Mouse (Mus musculus) splenic B cell, adult 2 months (primary cell): ENCODE measurements around the gene Opcml.

Experiments
- DNase-seq: peaks from one replicate; pipeline ENCODE4 v3.0.0-alpha.2; 2011; ENCODE audit warnings: low read depth, low spot score
- H3K27me3 ChIP-seq: 2 replicates; pipeline ENCODE4 v1.6.1; 2012; ENCODE audit warnings: mild to moderate bottlenecking, low read length, moderate library complexity, mixed read lengths; ENCODE audit not compliant: control insufficient read depth, poor library complexity, insufficient read depth, severe bottlenecking
- H3K36me3 ChIP-seq: 2 replicates; pipeline ENCODE4 v1.6.1; 2012; ENCODE audit warnings: mild to moderate bottlenecking, low read length, moderate library complexity, mixed read lengths; ENCODE audit not compliant: control insufficient read depth, poor library complexity, insufficient read depth, severe bottlenecking

Gene Opcml

DNA sequence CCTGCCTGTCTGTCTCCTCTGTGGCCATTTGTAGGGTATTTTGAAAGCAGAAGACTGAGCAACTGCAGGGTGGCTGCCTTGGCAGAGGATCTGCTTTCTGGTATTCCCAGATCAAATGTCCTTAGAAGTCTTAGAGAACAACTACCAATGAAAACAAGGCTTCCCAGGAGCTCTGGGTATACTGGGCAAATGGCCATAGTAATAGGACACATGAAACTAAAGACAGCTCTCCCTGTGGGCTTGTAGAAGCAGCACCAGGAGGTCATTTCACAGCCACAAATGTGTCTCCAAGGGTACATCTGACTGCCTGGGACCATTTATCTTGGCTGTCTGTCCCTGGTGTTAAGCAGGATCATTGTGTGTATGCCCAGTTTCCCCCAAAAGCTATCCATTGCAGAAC is 146.7 kb downstream of the Opcml start:
- H3K36me3 ChIP-seq, result no peaks in the 10 kb centered on the region
- DNase-seq, result no peak
- H3K27me3 ChIP-seq, result no peaks in the 10 kb centered on the region

DNA sequence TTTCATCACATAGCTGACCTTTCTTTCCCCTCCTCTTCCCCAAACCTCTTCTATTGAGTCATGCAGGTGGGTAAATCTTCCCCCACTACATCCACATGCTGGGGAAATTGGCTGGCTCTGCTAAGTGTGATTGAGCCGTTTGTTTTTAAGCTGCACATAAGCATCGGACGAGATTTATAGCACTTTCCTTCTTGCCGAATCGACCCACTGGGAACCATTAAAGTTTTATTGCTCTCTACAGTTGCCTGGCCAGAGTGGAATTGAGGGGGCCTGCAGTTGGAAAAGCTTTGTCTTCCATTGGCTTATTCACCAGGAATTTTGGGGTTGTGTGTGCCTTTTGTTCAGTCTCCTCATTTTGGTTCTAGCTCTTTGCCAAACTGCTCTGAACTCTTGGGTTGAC is 147.1 kb downstream of the Opcml start:
- no peaks in the 10 kb centered on the region for H3K27me3 ChIP-seq
- no peaks in the 10 kb centered on the region for H3K36me3 ChIP-seq
- DNase-seq, result no peak

DNA sequence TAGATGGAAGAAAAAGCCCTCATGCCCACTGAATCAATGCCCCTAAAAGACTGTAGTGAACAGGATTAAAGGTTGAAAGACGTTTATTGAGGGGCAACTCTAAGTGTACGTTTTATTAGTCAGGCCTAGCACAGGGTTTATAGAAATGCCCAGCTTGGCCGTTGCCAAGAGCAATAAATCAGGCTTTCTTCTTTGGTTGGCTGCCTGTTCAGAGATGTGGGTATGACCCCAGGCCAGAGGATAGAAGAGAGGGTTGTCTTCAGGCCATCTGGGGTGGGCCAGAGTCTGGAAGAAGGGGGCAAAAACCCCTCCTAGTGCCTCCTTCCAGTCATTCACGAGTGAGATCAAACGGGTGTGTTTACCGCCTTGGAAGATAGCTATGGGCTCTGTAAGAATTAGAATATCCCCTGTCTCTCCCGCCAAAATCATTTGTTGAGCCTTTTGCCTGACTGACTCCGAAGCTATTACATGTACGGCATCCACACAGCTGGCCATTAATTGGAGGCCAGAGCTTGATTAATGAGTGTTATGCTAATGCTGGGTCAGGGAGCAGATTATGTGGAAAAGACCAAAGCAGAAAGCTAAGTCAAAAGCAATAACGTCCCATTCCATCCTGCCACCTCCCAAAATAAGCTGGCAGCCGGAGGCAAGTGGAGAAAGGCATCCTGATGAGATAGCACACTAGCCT is 154.9 kb downstream of the Opcml start:
- Histone ChIP-seq H3K27me3 (no peaks in the 10 kb centered on the region), H3K36me3 (no peaks in the 10 kb centered on the region)
- no peak for DNase-seq

DNA sequence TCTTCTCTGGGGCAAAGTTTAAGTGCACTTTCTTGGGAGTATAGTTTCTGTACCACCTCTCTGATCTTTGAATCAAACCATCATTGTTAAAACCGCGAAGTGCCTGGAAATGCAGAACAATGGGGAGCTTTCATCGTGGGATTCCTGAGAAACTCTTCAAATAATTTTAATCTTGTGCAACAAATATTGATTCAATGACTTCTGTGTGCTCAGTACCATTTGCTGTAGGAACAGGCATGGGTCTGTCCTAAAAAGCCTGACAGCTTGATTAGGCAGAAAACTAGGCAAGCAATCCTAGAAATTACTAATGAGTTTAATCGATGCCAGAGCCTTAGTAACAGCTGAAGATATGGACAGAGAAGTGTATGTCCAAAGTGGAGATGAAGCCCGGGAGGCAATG is 160.5 kb downstream of the Opcml start:
- Histone ChIP-seq H3K36me3 (no peaks in the 10 kb centered on the region), H3K27me3 (no peaks in the 10 kb centered on the region)
- no peak for DNase-seq

DNA sequence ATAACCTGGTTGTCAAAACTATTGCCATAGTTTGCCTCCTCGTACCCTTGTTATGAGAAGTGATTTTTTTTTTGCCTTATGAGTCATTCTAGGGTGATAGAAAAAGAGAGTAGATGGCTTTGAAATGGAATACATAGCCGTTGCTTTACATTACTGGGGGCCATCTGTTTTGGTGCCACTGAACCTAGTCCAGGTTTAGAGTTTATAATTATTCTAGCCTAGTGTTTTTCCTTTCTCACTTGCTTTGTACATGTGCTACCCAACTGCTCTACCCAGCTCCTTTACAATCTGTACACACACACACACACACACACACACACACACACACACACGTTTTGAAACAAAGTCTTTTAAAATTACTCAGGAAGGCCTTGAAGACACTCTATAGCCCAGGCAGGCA is 171.1 kb downstream of the Opcml start:
- DNase-seq, result no peak
- no peaks in the 10 kb centered on the region for H3K36me3 ChIP-seq

DNA sequence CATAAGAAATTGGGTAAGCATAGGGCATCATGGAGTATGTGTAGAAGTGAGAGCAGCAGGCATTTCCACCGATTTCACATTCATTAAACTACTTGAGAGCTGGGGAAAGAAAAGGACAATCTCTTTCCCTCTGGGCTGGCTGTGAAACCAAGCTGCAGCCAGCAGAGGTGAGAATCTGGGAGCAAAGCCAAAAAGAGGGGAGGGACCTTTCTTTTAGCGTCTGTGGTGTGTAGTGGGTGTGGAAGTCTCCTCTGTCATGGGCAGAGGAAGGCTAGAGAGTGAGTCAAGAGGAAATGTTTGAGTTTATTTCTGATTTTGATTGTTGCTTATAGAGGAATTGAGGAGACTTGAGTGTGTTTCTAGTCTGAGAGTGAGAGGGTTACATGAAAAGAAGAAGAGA is 172.8 kb downstream of the Opcml start:
- Histone ChIP-seq H3K27me3 (no peaks in the 10 kb centered on the region; the same call in 1 of the 2 replicates), H3K36me3 (no peaks in the 10 kb centered on the region)
- no peak for DNase-seq

More for the DNA sequence above, 171.1 kb downstream of the Opcml start:
- no peaks in the 10 kb centered on the region; the same call in 1 of the 2 replicates for H3K27me3 ChIP-seq

DNA sequence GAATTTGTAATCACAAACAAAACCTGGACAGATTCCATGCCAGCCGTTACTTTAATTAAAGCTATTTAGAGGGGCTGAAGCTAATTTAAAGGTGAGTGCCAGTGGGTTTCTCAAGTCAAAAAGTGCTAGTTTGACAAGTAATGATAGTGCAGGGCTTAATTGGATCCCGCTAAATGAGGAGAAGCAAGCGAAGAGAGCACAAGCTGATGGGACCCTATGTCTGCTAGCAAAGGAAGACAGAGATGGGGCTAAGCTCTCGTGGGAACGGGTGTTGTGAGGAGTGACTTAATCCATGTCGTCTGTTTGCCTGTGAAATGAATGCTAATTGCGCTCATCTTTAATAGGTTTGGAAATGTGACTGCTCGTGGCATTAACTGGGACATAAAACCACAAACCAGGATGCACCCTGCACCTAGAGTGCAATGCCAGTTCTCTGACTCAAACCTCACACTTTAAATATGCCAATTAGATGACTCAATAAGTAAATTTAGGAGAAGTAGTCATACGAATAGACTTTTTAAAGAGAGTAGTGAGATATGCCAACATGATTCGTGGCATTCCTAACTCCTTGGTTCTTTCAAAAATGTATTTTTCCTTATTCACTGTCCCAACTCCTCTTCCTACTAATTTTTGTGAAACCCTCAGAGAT is 174.5 kb downstream of the Opcml start:
- no peaks in the 10 kb centered on the region for H3K36me3 ChIP-seq
- H3K27me3 ChIP-seq, result no peaks in the 10 kb centered on the region; the same call in 1 of the 2 replicates
- DNase-seq, result no peak

DNA sequence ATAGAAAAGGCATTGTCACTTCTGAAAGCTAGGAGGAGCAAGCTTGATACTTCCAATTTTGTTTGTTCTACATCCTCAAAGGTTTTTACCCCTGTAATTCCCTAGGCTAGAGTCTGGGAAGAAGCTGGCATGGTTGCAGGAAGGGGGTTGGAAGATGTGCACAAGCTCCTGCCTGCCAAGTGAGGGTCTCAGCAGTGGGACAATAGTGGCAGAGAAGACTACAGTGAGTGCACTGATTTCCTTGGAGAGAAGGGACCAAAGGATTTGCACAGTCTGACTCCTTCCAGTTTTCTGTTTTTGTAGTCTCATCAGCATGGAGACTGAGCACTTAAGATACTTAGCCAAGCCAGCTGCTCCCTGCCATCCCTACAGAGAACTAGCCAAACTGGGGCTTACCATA is 177.7 kb downstream of the Opcml start:
- H3K36me3 ChIP-seq, result no peaks in the 10 kb centered on the region
- DNase-seq, result no peak
- no peaks in the 10 kb centered on the region; the same call in 1 of the 2 replicates for H3K27me3 ChIP-seq

DNA sequence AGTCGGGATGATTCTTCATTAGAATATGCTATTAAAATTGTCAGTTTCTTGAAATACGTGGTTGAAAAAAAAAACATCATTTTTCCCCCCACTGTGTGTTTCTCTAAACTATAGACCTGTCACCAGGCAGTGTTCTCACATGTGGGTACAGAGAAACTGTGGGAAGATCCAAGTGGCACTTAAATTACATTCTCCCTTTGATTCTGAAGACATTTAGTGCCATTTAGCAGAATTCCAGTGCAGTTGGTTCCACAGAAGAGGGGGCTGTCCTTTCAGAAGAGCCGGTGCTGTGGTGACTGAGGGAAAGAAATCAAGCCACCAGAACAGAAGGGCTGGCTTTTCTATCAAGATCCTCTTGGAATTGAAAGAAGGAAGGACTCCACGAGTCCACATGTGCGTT is 181.7 kb downstream of the Opcml start:
- no peak for DNase-seq
- Histone ChIP-seq H3K27me3 (no peaks in the 10 kb centered on the region; the same call in 1 of the 2 replicates), H3K36me3 (no peaks in the 10 kb centered on the region)

DNA sequence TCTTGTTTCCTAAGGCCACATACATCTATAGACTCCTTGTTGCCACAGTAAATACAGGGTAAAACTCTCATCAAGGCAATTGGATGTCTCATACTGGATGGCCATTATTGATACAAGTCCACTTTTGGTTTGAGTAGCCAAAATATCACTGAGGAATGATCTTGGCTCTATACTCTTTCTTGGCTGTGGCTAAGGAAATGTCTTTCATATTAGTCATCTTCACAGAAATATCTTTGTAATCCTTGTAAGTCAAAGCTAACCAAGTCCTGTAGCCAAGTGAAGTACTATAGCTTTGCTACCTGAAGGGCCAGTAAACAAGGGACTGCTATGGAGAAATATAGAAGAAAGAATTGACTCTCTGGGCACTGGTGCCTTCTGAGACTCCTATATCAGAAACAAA is 192.0 kb downstream of the Opcml start:
- DNase-seq, result no peak
- Histone ChIP-seq H3K36me3 (no peaks in the 10 kb centered on the region), H3K27me3 (no peaks in the 10 kb centered on the region)

DNA sequence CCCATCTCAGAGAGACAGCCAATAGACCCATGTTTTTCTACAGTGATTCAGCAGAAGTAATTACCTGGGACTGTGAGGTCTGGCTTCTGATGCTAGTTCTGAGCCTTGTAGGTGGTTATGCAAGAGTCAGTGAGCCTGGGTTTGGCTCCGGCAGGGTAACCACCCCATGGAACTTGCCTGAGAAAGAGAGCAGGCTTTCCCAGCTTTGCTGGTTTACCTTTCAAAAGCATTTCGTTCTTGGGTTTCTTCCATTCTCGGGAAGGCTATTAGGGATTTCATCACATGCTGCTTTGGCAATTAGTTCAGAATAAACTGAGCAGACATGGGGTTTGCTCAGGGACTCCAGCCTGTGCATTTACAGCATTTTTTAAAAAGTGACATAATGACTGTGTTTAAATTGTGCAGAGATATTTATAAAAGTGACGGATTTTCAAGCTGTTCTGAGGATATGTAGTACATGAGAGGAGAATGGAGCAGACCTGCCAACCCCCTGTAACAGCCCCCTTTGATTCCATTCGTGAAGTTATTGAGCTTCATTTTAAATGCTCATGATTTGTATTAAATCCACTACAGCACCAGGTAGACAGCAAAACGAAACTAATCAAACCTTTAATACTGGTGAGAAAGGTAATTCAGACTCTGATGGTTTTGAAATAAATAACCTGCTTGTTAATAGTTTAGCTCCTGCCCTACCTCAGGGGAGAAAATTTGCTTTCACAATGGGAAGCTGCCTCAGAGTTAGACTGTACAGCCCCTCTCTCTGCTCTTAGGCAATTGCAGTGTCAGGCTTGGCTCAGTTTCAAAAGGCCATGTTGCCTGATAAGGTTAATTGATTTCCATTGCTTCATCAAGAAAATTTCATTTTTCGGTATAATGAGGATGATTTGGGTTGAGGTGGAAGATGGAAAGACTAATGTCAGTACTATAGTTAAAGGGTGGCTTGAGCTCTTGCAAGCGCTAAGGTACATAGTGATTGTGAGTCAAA is 196.3 kb downstream of the Opcml start:
- no peak for DNase-seq
- no peaks in the 10 kb centered on the region for H3K36me3 ChIP-seq
- H3K27me3 ChIP-seq, result no peaks in the 10 kb centered on the region

DNA sequence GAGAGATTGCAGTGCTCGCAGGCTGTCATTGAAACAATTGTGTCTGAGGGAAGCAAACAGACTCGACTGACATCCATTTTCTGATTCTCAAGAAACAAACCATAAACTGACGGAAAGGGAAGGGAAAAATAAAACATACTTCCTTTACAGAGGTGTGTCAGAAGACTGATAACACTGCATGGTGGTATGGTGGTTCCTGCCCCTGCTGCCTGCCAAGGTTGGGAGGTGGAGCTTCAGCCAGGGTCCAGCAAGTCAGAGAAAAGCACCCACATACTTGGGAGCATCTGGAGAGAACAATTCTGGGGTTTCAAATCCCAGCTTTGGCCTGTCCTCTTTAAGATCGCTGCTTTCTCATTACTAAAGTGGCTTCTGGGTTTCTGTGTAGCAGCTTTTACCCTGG is 201.0 kb downstream of the Opcml start:
- H3K36me3 ChIP-seq, result no peaks in the 10 kb centered on the region
- no peak for DNase-seq

DNA sequence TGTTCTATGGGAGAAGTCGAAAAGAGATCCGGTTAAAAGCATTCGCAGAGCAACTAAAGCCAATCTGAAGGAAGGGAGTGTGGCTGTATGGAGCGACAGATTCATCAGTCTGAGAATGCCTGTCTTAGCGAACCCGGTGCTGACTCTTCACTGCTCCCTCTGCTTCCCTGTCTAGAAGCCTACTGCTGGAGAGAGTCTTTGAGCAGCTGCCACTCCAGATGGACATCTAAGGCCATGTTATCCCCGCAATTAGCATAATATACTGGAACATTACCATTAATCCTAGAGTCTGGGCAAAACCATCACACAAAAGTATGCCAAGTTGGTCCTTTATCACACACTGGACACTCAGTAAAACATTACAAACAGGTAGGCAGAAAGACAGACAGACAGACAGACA is 206.0 kb downstream of the Opcml start:
- DNase-seq, result no peak
- Histone ChIP-seq H3K27me3 (no peaks in the 10 kb centered on the region), H3K36me3 (no peaks in the 10 kb centered on the region)

More for the DNA sequence above, 201.0 kb downstream of the Opcml start:
- no peaks in the 10 kb centered on the region for H3K27me3 ChIP-seq

DNA sequence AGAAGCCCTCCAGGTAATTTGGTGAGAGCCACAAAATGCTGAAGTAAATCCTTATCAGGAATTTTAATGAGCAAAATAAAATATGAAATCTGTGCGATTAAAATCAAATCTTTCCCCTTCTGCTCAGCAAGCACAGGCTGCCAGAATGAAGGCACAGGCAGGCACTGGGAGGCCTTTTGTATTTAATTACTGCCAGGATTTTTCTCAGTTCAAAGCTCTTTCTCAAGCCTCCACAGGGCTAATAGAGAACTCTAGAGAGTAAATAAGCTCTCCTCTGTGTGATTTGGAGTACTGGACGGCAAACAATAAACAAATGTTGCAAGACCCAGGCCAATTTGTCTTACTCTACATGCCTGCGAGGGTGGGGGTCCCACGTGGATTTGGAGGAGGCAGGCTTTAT is 208.2 kb downstream of the Opcml start:
- Histone ChIP-seq H3K36me3 (no peaks in the 10 kb centered on the region), H3K27me3 (no peaks in the 10 kb centered on the region)
- no peak for DNase-seq

DNA sequence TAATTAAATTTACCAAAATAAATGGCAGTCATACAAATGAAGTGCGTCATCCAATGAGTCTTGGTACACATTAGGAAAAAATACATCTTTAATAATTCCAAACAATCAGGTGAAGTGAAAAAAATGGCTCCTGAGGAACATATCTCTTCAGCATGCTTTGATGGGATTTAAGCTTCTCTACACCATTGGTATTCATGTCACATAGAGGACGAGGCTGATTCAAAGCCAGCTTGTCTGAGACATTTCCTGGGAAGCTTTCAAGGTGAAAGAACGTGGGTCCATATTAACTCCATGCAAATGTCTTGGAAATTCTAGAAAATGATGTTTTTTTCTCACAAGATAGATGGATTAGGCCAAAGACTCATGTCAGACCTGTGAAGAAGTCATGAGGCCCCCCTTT is 212.6 kb downstream of the Opcml start:
- H3K27me3 ChIP-seq, result no peaks in the 10 kb centered on the region
- no peak for DNase-seq
- H3K36me3 ChIP-seq, result no peaks in the 10 kb centered on the region
